Mouse (Mus musculus): Measurements from ENCODE around the gene Serpina5.
"Not testable (repeated sequence)": the region's sequence is repeated elsewhere in the genome, so short reads cannot be mapped to it uniquely, and the experiment has no call there.

Serpina5 gene

GRCm38 (mm10) chr12:104100768-104101167 lies at the start of gene Serpina5:
Gene Serpina5 (plus strand): TSS chr12:104101113.
- DNase-seq, result no peak

GRCm38 (mm10) chr12:104053995-104054394 lies 46.9 kb upstream of the Serpina5 start:
- DNase-seq, result peak; percentile 31 to 66

- DNase-seq, result no peak
Measured at GRCm38 (mm10) chr12:104055755-104056154, 45.2 kb upstream of the Serpina5 start.

- DNase-seq, result peak; percentile 25 to 44
Measured at GRCm38 (mm10) chr12:104057050-104057449, 43.9 kb upstream of the Serpina5 start.

GRCm38 (mm10) chr12:104057531-104057930 lies 43.4 kb upstream of the Serpina5 start:
- DNase-seq, result no peak

GRCm38 (mm10) chr12:104060126-104060525 lies 40.8 kb upstream of the Serpina5 start:
- DNase-seq, result no peak

- no peak for DNase-seq
Measured at GRCm38 (mm10) chr12:104061862-104062261, 39.1 kb upstream of the Serpina5 start.

GRCm38 (mm10) chr12:104064532-104064931 lies 36.4 kb upstream of the Serpina5 start:
- no peak for DNase-seq

- DNase-seq, result no peak
Measured at GRCm38 (mm10) chr12:104064996-104065395, 35.9 kb upstream of the Serpina5 start.

GRCm38 (mm10) chr12:104066241-104066640 lies 34.7 kb upstream of the Serpina5 start:
- peak; percentile 39 to 69 for DNase-seq

- DNase-seq, result peak; percentile 56 to 63
Measured at GRCm38 (mm10) chr12:104067549-104067948, 33.4 kb upstream of the Serpina5 start.

GRCm38 (mm10) chr12:104069620-104070019 lies 31.3 kb upstream of the Serpina5 start:
- DNase-seq, result peak; percentile 63 to 74

GRCm38 (mm10) chr12:104071708-104072107 lies 29.2 kb upstream of the Serpina5 start:
- peak in 1 of 2 experiments; percentile 13 for DNase-seq

GRCm38 (mm10) chr12:104072286-104072685 lies 28.6 kb upstream of the Serpina5 start:
- DNase-seq, result peak in 1 of 2 experiments; percentile 3

- no peak for DNase-seq
Measured at GRCm38 (mm10) chr12:104090119-104090518, 10.8 kb upstream of the Serpina5 start.

- no peak for DNase-seq
Measured at GRCm38 (mm10) chr12:104091303-104091702, 9.6 kb upstream of the Serpina5 start.

- no peak for DNase-seq
Measured at GRCm38 (mm10) chr12:104105847-104106246, 4.9 kb downstream of the Serpina5 start.

GRCm38 (mm10) chr12:104106919-104107318 lies 6.0 kb downstream of the Serpina5 start:
- no peak for DNase-seq

GRCm38 (mm10) chr12:104108507-104108906 lies 7.6 kb downstream of the Serpina5 start:
- DNase-seq, result no peak

GRCm38 (mm10) chr12:104112333-104112732 lies 11.4 kb downstream of the Serpina5 start, which contains the start of gene Serpina3a:
Gene Serpina3a (plus strand): TSS chr12:104112724.
- DNase-seq, result not testable (repeated sequence)

- DNase-seq, result no peak
Measured at GRCm38 (mm10) chr12:104114921-104115579, 14.1 kb downstream of the Serpina5 start.

- no peak for DNase-seq
Measured at GRCm38 (mm10) chr12:104123097-104123496, 22.2 kb downstream of the Serpina5 start.

GRCm38 (mm10) chr12:104123996-104124395 lies 23.1 kb downstream of the Serpina5 start:
- DNase-seq, result no peak

GRCm38 (mm10) chr12:104125021-104125560 lies 24.2 kb downstream of the Serpina5 start:
- no peak for DNase-seq

- DNase-seq, result no peak
Measured at GRCm38 (mm10) chr12:104127696-104128095, 26.8 kb downstream of the Serpina5 start, which contains the start of gene Serpina3b. Gene Serpina3b (plus strand): TSS chr12:104127996.

Measured in lung, postnatal 4 days (tissue).